Mouse (Mus musculus) adrenal gland, postnatal 36 days (tissue): ENCODE measurements around the gene Cd6. TPM values are rescaled to one million over a fixed set of nuclear protein-coding genes. Genes with fewer than 3 reads are reported as not detected.

Experiments
- DNase-seq, 2 experiments: peaks; one replicate each; pipeline ENCODE4 v3.0.0; 2021; ENCODE audit warnings: mixed read lengths in 1 of 2
- total RNA-seq, 2 experiments: library from RNA; stranded (reverse); gene quantifications; 2 replicates each; pipeline ENCODE4 v1.2.3; 2021

Gene Cd6
- total RNA-seq, 2 experiments from 2014 or later, result 0.17 TPM; not detected in 1

- DNase-seq, result no peak
Measured at GRCm38 (mm10) chr19:10801906-10802305, 28.0 kb downstream of the Cd6 start.

GRCm38 (mm10) chr19:10801070-10801469 lies 28.8 kb downstream of the Cd6 start:
- peak in 1 of 2 experiments; percentile 6 for DNase-seq

GRCm38 (mm10) chr19:10799155-10799554 lies 30.7 kb downstream of the Cd6 start:
- no peak for DNase-seq

GRCm38 (mm10) chr19:10798576-10798975 lies 31.3 kb downstream of the Cd6 start:
- DNase-seq, result no peak

GRCm38 (mm10) chr19:10794916-10795315 lies 34.9 kb downstream of the Cd6 start:
- no peak for DNase-seq

GRCm38 (mm10) chr19:10793044-10793443 lies 36.8 kb downstream of the Cd6 start:
- peak in 1 of 2 experiments; percentile 34 for DNase-seq

GRCm38 (mm10) chr19:10790323-10790722 lies 39.5 kb downstream of the Cd6 start:
- DNase-seq, result no peak

GRCm38 (mm10) chr19:10788242-10788641 lies 41.6 kb downstream of the Cd6 start:
- no peak for DNase-seq

GRCm38 (mm10) chr19:10787406-10787805 lies 42.5 kb downstream of the Cd6 start:
- DNase-seq, result no peak

- DNase-seq, result no peak
Measured at GRCm38 (mm10) chr19:10786753-10787152, 43.1 kb downstream of the Cd6 start.

- DNase-seq, result no peak
Measured at GRCm38 (mm10) chr19:10784796-10785459, 44.9 kb downstream of the Cd6 start.

GRCm38 (mm10) chr19:10784061-10784460 lies 45.8 kb downstream of the Cd6 start:
- no peak for DNase-seq

GRCm38 (mm10) chr19:10783168-10783567 lies 46.7 kb downstream of the Cd6 start:
- no peak for DNase-seq

GRCm38 (mm10) chr19:10781641-10782040 lies 48.2 kb downstream of the Cd6 start:
- DNase-seq, result no peak

GRCm38 (mm10) chr19:10776906-10777305 lies 53.0 kb downstream of the Cd6 start:
- no peak for DNase-seq

- no peak for DNase-seq
Measured at GRCm38 (mm10) chr19:10774141-10774540, 55.7 kb downstream of the Cd6 start.

- DNase-seq, result no peak
Measured at GRCm38 (mm10) chr19:10773384-10773783, 56.5 kb downstream of the Cd6 start.

GRCm38 (mm10) chr19:10772866-10773265 lies 57.0 kb downstream of the Cd6 start:
- DNase-seq, result no peak

GRCm38 (mm10) chr19:10771995-10772394 lies 57.9 kb downstream of the Cd6 start:
- no peak for DNase-seq

GRCm38 (mm10) chr19:10769429-10770195 lies 60.2 kb downstream of the Cd6 start:
- DNase-seq, result no peak

- DNase-seq, result no peak
Measured at GRCm38 (mm10) chr19:10768694-10769428, 61.0 kb downstream of the Cd6 start.

- no peak for DNase-seq
Measured at GRCm38 (mm10) chr19:10767631-10768030, 62.2 kb downstream of the Cd6 start.
